Mouse (Mus musculus): ENCODE measurements around the gene Spag7.

The Spag7 gene

GRCm38 (mm10) chr11:70655571-70656455, 13.4 kb downstream of the Spag7 start:
- DNase-seq, result no peak

DNA sequence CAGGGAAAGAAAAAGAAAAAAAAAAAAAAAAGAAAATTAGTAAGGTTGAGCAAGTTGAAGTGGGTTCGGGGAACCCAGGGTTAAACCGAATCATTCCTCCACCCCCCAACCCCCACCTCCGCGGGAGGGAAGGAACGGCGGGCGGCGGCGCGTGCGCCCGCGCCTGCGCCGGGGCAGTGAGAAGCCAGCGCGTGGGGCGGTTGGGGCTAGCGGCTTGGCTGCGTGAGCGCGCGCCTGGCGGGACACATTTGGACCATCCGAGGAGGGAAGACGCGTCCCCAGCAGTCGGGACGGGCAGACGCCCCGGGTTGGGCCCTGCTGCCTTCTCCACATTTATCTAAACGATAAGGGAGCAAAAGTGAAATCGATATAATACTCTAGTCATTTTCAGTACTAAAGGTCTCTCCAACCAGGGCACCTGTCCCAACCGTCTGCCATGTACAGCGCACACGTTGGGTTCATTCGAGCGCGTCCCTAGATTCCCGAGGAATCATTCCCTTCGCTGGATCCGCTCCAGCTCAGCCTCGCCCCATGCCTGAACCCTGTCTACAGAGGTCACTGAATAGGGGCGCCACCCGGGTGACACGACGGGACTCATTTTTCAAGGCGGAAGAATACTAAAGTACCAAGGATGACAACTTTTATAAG, 14.2 kb downstream of the Spag7 start:
- peak; percentile 83 for DNase-seq

- DNase-seq, result peak; percentile 77
Observed at GRCm38 (mm10) chr11:70654198-70654922, 14.9 kb downstream of the Spag7 start, which contains the start of gene Pfn1. TSS of gene Pfn1 (minus strand) at chr11:70654644.

DNA sequence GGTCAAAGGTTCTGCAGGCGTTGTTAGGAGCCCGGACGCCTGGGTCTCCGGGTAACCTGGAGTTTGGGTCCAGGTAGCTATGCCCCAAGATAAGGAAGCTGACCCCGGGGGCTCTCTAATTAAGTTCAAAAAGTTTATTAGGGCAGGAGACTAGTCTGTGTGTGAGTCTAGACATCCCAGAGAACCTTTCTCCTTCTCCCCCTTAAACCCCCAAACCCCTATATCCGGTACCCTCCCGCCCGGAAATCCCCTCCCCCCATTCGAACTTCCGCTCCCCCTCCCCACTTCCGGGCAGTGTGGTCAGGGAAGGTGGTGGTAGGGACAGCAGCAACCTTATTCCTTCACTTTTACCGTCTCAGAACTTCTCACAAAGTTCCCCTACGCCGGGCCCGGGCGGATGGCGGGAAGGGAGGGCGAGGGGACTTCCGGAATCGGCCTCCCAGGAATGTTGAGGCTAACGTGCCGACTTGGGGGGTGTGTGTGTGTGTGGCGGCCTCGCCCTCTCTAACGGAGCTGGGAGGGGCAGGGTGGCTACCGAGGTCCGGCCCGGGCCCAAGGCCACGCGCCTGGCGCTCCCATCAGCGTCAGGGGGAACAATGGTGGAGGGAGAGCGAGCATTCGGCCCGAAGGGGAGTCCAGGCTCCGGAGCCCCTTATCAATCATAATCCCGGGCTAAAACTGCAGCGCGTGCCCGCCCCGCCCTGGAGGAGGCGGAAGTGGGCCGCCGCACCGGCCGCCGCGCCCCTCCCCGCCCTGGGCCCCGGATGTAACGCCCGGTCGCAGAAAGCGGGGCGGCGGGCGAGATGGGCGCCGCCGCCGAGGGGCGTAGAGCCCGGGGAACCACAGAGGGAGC, 15.6 kb downstream of the Spag7 start:
- DNase-seq, result peak; percentile 64

- no peak for DNase-seq
Observed at GRCm38 (mm10) chr11:70652884-70653344, 16.3 kb downstream of the Spag7 start.

GRCm38 (mm10) chr11:70652029-70652883, 17.0 kb downstream of the Spag7 start:
- DNase-seq, result no peak

GRCm38 (mm10) chr11:70651391-70651790, 17.8 kb downstream of the Spag7 start:
- no peak for DNase-seq

DNA sequence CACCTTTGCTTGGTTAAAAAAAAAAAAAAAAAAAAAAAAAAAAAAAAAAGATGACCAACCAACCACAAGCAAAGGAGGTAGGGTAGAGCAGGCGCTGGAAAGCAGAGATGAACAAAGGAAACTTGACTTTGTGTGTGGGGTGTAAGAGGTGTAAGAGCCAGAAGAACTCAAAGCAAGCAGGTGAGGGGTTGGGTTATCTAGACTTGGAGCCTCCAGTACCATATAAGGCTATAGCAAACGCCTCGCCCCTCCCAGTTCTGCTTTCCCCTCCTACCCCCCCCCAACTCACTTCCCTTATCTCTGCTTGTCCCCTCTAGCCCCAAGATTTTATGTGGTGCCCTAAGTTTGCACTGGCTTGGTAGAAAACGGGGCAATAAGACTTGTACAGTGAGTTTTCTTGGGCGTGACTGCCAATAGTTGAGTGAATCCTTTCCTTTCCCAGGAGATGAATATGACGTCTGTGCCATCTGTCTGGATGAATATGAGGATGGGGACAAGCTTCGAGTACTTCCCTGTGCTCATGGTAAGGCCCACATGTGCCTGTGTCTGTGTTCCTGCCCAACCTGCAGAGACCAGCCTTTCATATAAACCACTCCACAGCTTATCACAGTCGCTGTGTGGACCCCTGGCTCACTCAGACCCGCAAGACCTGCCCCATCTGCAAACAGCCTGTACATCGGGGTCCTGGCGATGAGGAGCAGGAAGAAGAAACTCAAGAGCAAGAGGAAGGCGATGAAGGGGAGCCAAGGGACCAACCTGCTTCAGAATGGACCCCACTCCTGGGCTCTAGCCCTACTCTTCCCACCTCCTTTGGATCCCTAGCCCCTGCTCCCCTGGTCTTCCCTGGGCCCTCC, 18.7 kb downstream of the Spag7 start:
- DNase-seq, result no peak

- no peak for DNase-seq
Observed at GRCm38 (mm10) chr11:70649185-70649734, 20.0 kb downstream of the Spag7 start.

DNA sequence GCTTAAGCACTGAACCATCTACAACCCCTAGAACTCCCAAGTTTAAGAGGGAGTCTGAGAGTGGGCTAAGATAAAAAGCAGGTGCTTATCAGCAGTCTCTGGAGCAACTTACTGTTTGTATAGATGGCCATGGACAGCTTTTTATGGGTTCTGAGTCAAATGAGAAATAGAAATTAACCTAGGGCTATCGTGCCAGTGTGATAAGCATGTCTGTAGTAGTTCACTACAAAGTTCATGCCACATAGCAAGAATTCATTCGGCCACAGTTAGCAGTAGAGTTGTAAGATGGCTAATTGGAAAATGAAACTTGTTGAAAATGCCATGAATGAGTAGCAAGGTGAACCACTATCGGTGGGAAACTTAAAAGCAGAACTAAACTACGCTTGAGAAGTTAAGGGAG, 20.7 kb downstream of the Spag7 start:
- DNase-seq, result no peak

DNA sequence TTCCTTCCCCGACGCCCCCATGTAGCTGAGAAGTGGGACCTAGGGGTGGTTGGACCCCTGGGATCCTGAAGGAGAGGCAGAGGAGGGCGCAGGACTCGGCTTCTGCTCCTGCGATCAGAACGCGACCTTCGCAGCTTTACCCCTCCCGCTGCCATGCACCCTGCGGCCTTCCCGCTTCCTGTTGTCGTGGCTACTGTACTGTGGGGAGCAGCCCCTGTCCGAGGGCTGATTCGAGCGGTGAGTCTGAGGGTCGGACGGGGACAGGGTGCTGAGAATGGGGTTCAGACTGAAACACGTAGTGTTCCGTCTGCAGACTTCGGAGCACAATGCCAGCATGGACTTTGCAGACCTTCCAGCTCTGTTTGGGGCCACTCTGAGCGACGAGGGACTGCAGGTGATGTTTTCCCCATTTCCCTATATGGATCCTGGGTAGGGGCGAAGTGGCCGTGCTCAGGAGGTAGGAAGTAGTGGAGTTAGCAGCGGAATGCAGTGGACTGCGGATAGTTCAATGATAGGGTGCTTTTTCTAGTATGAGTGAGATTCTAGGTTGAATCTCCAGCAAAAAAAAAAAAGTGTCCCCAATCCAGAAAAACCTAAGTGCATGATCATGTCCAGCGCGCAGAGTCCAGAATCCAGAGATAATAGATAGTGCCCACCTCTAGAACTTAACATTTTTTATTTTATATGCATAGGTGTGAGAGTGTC, 21.3 kb downstream of the Spag7 start:
- no peak for DNase-seq

DNA sequence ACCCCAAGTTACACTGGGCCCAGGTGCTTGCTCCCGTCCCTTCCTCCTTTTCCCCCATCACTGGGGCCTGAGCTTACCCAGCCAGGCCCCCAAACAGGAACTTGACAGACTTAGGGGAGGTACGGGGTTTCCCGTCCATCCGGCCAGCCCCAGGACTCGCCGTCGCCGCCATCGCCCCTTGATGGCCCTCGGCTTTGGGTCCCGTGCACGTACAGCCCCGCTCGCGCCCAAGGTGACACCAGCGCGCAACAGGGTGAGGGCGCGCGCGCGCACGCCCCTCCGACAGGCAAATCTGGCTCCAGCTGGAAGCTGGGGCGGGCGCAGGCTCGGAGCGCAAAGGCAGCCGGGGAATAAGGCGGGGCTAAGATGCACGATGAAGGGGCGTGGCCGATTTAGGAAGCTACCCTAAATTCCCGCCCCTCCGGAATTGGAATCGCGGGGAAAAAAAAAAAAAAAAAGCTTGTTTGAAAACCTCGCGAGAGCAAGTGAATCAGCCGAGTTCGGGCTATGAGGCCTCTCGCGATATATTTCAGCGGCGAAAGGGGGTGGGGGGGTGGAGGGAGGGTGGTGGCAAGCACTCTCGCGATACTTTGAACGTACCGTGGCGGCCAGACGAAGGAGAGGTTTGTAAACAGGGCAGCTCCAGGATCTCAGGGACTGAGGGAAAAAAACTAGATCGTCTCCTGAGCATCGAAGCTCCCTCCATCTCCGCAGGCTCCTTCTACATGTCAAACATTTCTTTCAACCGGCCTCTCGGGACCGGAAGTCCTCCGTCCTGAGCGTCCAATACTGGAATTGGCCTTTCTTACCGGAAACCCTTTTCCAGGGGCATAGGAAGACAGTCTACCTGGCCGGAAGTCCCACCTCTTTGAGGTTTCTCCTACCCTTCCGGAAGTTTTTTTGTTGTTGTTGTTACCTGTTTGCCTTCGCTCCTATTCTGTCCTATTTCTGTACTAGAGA, 22.2 kb downstream of the Spag7 start, which contains the start of the genes Rnf167 and Slc25a11:
TSS of gene Rnf167 (plus strand) at position 545 of the 960 bp plus-strand sequence.
TSS of gene Slc25a11 (minus strand) at position 789 of the 960 bp plus-strand sequence.
- DNase-seq, result peak; percentile 91

DNA sequence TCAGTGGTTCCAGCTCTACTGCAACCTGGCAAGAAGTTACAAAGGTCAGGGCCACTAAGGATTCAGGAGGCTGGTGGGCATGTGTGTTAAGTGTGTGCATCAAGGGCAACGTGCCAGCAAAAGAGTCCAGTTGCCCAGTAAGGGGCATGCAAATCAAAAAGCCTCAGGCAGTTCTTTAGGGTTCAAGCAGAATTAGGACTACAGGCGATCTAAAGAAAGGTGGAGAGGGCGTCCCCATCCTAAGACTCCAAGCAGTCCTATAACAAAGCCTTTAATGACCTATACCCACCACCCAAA, 23.0 kb downstream of the Spag7 start:
- DNase-seq, result no peak

- DNase-seq, result no peak
Observed at GRCm38 (mm10) chr11:70645461-70646258, 23.6 kb downstream of the Spag7 start.

DNA sequence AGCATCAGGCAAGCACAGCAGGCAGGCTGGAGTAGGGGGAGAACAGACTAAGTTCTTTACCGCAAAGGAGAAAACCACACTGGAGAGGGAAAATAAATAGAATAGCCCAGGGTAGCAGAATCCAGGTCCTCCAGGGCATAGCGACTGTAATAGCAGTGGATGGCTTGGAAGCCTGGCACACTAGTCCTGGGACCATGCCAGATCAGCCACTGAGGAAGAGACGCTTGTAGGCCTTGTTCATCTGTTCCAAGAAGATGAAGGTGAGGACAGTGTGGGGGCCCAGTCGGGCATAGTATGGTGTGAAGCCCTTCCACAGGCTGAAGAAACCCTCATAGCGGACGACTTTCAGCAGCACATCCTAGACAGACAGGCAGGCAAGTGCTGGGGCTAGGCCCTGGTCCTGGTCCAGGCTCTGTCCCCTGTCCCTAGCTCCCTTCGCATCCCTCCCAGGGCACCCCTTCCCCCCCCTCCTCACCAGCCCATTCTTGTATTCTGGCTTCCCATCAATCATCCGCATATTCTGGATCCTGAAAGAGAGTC, 24.6 kb downstream of the Spag7 start:
- no peak for DNase-seq

- DNase-seq, result no peak
Observed at GRCm38 (mm10) chr11:70643051-70643450, 26.2 kb downstream of the Spag7 start.

GRCm38 (mm10) chr11:70641241-70641640, 28.0 kb downstream of the Spag7 start:
- no peak for DNase-seq
